Mouse (Mus musculus) adrenal gland, postnatal 10 days (tissue): Measurements from ENCODE around the gene Fgfr2. TPM values are rescaled to one million over a fixed set of nuclear protein-coding genes. Genes with fewer than 3 reads are reported as not detected.
"Not testable (repeated sequence)": the region's sequence is repeated elsewhere in the genome, so short reads cannot be mapped to it uniquely, and the experiment has no call there.

Experiments used
- DNase-seq: peaks from one replicate; pipeline ENCODE4 v3.0.0; 2021; ENCODE audit warnings: mixed read lengths
- total RNA-seq, 2 experiments: library from RNA; stranded (reverse); gene quantifications; 2 replicates each; pipeline ENCODE4 v1.2.3; 2021

Gene Fgfr2
- total RNA-seq, 2 experiments from 2014 or later, result 128 to 169 TPM

DNA sequence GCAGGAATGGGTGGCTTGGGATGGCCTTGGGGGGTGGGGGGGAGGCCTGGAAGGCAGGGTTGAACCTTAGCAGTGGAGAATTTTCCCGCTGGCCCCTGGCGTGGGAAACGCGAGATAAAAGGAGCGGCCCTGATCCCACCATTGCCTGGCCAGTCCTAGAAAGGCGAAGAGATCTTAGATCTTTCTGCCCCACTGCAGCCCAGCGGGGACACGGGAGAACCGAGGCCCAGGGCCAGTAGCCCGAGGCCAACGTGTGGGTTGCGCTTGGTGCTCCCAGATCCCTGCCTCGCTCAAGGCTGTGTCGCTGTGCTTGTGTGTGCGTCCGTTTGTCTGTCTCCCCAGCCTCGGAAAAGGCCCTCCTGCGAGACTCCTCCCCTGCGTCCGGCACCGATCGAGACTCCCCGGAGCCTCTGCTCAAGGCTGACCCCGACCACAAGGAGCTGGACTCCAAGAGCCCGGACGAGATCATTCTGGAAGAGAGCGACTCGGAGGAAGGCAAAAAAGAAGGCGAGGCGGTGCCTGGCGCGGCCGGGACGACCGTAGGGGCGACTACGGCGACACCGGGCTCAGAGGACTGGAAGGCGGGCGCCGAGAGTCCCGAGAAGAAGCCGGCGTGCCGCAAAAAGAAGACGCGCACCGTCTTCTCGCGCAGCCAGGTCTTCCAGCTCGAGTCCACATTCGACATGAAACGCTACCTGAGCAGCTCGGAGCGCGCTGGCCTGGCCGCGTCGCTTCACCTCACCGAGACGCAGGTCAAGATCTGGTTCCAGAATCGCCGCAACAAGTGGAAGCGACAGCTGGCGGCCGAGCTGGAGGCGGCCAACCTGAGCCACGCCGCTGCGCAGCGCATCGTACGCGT is 1579.3 kb downstream of the Fgfr2 start:
- DNase-seq, result peak; percentile 18

DNA sequence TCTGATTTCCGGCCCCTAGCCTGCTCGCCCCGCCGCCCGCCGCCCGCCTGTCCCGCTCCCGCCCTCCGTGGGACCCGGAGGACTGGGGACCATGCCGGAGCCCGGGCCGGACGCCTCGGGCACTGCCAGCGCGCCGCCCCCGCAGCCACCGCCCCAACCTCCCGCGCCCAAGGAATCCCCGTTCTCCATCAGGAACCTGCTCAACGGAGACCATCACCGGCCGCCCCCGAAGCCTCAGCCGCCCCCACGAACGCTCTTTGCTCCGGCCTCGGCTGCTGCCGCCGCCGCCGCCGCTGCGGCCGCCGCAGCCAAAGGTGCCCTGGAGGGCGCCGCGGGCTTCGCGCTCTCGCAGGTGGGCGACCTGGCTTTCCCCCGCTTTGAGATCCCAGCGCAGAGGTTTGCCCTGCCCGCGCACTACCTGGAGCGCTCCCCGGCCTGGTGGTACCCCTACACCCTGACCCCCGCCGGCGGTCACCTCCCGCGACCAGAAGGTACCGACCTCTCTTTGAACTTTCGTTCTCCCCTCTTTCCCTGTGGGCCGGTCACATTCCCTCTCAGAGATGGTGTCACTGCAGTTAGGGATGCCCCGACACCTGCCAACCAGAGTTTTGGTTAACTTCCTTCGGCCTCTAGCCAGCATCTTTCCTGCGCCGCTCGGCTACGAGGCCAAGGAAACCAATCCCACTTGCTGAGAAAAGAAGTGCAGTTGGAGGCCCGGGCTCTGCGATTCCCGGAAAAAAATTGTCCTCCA is 1580.1 kb downstream of the Fgfr2 start:
- no peak for DNase-seq

DNA sequence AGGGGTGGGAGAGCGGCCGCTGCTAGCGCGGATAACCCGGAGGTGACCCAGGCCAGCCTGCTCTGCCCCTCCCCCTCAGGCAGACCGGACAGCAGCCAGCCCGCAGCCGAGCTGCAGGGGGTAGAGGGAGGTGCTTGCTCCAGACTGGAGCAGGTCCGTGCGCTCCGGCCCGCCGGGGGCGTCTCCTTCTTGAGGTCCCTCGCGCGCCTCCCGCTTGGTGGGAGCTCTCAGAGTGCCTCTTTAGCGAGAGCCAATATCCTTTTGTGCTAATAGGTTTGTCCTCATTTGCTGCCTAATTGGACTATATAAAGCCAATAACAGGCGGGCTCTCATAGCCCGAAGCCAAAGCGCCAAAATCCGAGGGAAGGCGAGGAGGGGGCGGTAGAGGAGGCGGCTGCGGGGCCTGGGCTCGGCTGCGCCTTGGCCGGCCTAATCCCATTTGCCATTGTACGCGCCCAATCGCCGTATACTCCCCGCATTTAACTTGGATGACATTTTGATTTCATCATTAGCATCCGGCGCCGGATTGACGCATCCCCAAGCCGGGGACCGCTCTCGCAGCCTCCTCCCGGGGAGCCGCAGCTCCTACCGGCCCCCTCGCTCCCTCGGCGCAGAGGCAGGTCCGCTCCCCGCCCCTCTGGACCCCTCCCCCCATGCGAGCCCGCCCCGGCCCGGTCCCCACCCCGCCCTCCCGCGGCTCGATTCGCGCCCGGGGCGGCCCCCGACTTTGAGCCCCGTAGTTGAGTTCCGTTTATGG is 1580.9 kb downstream of the Fgfr2 start, which contains the start of gene Hmx3:
TSS of gene Hmx3 (plus strand) at position 753 of the 757 bp plus-strand sequence.
- DNase-seq, result no peak

DNA sequence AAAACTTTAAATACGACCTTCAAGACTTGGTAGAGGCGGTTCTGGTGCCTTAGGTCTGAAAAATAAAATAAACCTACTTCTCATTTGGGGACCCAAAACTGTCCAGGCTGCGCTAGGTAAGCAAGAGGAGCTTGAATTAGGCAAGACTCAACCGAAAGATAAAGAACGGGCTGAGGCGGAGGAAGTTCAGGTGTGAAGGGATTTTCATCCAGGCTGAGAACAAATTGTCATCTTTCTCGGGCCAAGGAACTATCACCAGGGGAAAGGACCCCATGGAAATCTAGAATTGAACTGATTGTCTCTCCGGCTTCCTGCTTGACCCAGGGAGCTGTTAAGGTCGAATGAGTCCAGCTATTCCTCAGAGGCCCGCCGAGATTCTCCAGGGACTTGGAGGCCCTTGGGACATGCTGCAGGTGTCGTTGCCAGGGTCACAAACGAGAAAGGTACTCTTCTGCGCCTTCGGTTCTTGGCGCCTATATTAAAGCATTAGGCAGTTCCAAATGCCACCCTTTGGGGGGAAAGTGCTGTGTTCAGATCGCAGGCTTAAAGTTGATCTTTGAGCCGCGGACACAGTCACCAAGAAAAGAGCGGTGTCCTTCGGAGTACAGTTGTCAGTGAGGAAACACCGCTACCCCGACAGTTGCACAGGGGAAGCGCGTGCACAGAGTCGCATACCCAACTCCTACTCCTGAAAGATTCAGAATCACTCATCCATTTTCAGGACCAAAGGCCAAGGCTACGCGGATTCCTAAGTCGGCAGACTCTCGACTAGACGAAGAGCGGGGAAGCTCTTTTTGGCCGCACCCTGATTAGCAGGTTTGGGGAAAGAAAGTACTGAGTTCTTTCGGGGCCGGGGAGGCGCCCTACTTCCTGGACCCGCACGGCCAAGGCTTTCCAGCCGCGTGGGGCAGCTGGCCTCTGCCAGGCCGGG is 1581.7 kb downstream of the Fgfr2 start:
- no peak for DNase-seq

DNA sequence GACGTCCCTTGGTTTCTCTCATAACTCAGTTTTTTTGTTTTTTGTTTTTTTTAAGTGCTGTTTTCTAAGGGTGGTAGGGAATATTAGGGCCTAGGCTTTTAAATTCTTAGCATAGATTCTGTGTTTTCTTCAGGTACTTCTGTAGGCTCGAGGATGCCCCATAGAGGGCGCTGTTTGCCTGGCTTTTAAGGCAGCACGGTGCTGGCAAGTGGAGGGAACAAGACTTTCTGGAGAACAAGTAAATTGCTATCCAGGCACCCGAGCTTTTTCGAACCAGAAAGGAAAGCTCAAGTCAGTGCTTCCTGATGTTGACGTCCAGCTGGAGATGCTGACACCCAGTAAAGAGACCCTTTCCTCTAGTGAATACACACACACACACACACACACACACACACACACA is 1583.2 kb downstream of the Fgfr2 start:
- DNase-seq, result peak; percentile 93

DNA sequence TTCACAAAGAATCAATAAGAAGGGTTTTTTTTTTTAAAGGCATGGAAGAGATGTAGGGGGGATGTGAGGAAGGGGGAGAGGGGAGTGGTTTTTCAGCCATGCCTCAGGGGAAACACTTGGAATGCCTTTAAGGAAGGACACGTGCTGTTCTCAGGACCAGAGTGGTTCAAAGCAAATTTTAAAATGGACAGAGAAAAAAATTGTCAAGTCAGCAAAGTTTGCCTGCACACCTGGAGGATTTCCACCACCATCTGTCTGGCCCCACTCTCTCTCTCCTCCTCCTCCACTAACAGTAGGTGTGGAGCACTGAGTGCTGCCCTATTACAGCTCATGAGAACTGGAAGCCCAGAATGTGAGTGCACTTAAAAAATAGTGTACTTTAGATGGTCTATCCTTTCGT is 1619.4 kb downstream of the Fgfr2 start:
- DNase-seq, result no peak

DNA sequence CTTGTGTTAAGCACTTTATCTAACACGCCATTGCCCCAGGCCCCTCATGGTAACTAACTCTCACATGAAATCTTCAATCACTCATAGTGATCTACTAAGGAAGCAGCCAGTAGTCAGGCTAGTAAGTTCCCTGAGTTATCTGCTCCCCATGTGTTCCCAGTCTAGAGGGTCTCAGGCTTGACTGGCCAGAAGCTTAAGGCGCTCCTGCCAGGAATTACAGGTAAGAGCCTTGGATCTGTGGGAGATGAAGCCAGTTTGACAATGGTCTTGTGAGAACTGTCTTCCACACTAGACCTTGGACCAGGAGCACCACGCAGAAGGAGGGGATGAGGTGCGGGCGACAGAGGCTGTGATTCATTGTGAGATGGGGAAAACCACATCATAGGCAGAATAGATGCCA is 1644.7 kb downstream of the Fgfr2 start:
- no peak for DNase-seq

DNA sequence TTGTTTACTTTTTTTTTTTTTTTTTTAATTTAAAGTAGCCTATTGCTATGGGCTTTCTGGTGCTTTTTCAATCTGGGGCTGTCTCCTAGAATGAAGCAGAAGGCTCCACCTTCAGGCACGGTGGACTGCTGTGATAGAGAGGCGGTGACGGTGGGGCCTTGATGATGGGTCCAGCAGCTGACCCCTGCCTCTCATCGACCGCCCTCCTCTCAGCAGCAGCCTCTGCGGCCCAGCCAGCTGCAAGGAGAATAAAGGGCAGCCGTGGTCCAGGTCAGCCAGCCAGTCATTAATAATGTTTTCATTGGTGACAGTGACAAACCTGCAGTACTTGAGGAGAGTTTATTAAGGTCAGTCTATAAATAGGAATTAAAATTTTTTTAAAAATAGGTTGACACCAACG is 1646.0 kb downstream of the Fgfr2 start:
- DNase-seq, result no peak

DNA sequence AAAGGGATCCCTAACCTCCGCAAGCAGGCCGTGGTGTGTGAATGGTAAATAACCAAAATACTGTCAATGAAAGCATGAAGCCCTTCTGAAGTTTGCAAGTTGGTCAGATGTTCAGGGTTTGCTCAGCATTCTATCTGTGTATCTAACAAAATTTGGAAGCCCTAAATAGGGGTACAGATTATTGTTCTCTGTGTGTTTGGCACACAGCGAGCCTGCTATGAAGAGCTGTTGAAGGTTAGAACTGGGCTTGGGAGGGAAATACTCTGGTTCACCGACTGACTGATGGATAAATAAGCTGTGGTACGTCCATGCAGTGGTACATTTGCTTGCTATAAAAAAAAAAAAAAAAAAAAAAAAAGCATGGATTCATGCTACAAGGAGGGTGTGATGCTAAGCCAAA is 1651.6 kb downstream of the Fgfr2 start:
- DNase-seq, result no peak

DNA sequence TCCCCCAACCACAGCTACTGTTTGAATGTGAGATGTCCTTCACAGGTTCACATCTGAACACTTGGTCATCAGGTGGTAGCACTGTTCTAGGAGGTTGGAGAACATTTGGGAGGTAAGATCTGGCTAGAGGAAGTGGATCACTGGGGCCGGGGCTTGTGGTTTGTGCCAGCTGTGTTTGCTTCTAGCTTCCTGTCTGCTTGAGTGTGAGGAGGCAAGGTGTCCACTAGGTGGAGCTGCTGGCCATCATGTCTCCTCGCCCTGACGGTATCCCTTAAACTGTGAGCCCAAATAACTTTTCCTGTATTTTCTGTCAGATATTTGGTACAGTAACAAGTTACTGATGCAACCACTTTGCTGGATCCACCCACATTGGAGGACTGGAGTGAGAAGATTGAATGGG is 1653.6 kb downstream of the Fgfr2 start:
- no peak for DNase-seq

DNA sequence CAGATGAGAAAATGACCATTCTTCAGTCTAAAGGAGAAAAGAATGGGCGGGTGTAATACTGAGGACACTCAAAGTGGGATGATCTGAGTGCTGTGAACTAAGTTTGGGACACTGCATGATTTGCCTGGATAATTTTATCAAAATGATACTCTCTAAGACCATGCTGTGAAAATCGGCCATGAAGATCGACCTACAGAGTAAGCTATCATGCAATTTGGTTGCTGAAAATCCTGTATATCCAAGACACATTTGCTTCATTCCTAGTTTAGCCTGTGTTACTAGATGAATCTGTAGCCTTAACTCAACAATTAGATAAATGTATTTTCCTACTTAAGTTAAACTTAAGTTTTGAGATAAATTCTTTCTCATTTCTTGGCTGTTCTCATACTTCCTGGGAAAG is 1655.8 kb downstream of the Fgfr2 start:
- no peak for DNase-seq

DNA sequence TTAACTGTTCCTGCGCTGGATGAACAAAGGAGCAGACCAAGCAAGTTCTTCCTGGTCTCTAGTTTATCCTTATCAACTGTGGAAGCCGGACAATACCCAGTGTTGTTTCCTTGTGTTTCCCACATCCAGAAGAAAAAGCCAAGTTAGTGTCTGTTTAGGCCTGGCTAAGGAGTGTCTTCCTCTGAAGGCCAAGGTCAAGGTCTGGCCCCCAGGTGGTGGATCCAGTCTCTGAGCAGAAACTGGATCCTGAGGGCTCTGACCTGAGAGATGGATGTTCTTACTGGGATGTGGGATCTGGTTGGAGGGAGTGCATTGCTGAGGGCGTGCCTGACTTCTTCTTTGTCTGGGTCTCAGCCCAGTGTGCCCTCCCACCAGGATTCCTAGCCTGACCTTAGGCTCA is 1657.4 kb downstream of the Fgfr2 start:
- DNase-seq, result no peak

DNA sequence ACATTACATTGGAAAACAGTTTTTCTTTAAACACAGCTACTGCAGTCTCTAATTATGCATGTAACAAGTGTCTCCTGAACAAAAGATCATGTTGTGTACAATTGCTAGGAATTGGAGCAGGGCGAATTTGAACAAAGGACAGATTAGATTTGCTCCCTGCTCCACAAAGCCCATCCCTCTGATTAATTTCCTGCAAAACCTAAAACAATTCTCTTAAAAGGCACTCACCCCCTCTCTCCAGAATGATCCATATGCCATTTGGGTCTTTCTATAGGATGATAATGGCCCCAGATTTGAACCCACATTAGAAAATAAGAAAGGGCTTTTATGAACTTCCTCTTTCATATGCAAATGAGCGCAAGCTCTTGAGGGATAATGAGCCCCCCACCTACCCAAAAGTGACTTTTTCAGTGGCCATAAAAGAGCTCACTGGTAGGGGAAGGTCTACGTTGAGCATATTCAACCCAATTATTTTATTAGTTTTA is 1658.0 kb downstream of the Fgfr2 start:
- DNase-seq, result no peak

DNA sequence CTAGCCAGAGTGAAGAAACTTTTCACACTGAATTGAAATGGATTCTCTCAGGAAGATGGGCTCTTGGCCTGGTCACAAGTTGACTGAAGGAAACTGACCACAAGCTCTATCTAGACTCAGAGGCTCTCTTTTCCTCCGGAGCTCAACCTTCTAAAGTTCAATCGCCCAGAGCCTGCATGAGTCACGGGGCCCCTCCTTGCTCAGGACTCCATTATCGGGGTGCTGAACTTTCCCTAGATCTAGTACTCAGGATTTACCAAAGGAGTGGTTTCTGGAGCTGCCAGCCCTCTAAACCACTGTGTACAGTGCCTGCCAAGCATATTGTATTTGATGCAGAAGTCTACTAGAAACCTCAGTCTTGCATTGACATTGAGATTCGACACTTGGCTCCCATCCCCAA is 1666.4 kb downstream of the Fgfr2 start:
- no peak for DNase-seq

DNA sequence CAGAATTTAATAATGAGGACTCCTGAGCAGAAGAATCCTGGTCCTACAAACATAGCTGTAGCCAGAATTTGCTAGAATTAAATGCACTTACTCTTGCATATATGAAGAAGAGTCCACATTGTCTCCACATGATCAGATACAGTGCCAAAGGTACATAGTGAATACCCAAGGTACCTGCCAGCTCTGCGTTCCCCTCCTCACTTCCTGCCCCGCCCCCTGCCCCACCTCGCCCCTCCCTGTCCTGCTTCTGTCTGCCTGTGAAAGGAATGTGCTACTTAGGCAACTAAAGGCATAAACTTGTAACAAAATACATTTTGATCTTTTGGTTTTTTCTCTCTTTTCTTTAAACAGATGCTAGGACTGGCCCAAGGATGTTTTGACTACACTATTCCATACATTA is 1686.1 kb downstream of the Fgfr2 start:
- no peak for DNase-seq

DNA sequence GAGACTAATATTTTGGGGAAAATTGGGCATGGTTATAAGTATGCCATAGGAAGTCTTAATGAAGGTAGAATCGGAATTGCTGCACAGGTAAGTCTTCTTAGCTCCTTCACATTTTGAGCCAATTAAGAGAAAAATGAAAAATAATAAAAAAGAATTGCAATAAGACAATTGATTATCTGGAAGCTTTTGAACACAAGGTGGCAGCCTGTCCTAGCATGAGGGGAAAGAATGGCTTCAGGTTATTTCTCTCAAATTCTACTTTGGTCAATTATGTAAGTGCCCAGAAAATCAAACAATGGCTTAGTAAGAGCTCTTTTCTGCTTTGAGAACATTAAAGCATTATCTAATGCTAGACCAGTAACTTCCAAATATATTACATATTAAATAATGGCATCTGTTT is 1688.9 kb downstream of the Fgfr2 start:
- no peak for DNase-seq

DNA sequence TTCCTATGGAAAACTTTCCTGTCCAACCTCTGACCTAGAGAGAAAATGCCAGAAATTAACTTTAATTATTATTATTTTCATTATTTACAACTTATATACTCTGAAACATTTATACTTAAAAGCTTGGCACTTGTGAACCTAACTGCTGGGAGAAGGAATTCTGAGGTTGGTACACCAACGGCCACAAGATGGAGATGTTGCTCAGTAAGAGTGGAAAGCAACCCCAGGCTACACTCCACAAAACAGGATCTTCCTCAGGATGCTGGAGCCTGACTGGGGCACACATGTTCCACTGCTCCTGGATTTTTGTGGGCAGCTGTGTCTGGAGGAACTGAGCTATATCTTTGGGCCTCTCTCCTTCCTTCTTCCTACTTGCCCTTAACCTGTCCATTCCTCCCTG is 1690.9 kb downstream of the Fgfr2 start:
- DNase-seq, result peak; percentile 30

DNA sequence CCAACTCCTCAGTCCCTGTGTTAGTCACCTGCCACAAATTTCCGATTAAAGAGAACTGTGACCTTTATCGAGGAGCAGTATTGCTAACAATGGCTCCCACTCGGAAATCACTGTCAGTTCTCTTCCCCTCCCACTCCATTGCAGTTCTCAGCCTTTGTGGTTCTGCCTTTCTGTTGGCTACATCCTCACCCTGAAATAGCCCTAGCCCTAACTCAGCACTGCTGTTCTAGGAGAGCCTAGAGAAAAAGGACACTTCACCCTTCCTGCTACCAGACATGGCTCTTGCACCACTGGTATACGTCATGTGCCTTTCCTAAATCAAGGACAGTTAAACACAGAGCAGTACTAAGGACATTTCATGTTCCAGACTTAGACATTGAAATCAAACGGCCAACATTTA is 1695.8 kb downstream of the Fgfr2 start:
- DNase-seq, result peak; percentile 10

DNA sequence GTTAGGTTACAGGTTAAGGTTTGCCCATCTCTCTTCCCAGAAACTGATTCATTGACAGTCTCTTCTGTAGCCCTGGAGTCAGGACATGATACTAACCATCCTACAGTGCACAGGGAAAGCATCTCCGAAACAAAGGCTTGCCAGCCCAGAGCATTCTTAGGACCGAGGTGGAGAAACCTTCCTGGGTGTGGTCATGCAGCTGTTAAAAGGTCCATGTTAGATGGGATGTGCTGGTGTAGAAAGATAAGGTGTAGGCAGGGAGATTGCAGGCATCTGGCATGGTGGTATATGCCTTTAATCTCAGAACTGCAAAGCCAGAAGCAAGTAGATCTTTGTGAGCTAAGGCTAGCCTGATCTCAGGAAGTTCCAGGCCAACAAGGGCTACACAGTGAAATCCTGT is 1698.2 kb downstream of the Fgfr2 start:
- DNase-seq, result no peak

DNA sequence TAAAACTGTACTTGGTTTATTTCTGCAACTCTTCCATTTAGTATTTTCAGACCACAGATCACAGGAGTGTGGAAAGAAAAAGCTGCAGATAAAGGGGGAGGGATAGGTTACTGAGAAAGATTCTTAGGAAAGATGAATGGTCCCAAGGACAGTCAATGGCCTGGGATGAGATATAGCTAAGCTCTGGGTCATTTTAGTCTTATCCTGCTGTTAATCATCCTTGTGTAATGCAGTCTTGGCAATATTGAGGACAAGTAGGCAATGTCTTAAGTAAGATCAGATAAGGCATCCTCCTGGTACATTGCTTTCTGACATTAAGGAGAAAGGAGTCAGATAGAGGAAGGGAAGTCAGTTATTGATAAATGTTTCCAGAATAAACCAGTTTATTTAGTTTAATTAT is 1705.5 kb downstream of the Fgfr2 start:
- DNase-seq, result no peak

DNA sequence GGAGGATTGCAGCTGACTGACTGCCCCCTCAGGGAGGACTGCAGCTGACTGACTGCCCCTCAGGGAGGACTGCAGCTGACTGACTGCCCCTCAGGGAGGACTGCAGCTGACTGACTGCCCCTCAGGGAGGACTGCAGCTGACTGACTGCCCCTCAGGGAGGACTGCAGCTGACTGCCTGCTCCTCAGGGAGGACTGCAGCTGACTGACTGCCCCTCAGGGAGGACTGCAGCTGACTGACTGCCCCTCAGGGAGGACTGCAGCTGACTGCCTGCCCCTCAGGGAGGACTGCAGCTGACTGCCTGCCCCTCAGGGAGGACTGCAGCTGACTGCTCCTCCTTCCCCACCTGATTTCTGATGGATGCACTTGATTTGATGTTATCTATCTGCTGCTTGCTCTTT is 1706.4 kb downstream of the Fgfr2 start:
- DNase-seq, result not testable (repeated sequence)

DNA sequence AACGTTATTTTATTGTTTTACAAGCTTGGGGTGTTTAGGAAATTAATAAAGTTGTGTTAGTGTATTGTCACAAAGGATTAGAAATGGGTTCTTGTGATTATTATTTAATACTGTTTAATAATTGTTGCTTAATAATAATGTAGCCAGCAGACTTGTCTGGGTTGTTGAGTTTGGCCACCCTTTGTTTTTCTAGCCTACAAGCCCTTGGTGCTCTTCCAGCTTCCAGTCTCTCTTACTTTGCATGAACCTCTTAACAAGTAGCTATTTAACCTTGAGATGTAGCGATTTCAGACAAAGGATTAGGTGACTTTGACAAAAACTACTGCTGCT is 1711.2 kb downstream of the Fgfr2 start:
- DNase-seq, result no peak
